Mouse (Mus musculus) neural tube, embryonic 10.5 days (tissue): ENCODE results near the gene Slc27a3.
A peak's percentile ranks its signal among the peaks of the same experiment; 100 is the strongest.

Source experiments
- DNase-seq: peaks from one replicate; pipeline ENCODE4 v3.0.0-alpha.2; 2017; ENCODE audit warnings: low spot score; ENCODE audit errors: extremely low spot score

Gene Slc27a3

DNA sequence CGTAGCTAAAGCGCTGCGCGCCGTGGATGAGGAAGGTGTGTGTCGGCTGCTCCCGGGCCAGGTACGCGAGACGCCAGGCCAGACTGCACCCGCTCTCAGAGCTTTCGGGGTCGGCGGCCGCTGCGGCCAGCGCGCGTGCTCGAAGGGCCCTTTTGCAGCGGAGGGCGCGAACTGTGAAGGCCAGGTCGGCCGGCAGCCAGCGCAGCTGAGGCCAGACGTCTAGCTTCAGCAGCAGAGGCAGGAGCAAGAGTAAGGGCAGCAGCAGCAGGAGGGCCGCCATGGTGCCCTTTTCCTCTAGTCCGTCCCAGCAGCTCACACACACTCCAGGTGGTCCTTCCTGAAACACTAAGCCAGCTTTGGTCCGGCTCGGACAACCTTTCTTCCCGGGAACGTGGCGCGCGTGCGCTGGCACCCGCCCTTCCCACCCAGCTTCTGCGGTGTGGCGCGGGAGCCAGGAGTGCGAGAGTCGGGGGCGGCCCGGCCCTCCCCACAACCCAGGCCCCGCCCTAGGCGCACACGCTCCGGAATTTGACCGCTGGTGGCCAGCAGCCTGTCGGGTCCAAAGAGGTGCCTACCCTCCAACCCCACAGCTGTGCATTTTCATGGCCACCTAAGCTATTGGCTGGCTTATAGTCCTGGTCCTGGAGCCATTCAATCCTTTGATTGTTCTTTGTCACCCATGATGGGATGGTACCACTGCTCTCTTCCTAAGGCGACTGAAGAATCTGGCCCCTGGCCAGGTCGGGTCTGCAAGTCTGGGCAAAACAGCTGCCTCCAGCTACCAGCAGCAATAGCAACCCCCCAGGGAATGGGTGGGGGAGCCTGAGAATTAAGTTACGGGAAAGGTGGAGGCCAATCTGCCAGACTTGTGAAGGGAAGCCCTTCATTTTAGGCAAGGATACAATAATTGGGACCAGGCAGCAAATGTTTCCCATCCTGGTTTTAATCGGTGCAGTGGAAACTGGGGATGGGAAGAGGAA is at the start of gene Slc27a3:
TSS of gene Slc27a3 (minus strand) at position 428 of the 980 bp plus-strand sequence.
- peak; percentile 83 for DNase-seq

- DNase-seq: no peak
Measured at GRCm38 (mm10) chr3:90437131-90437530, 47.4 kb upstream of the Slc27a3 start.

GRCm38 (mm10) chr3:90434073-90434730 is 44.5 kb upstream of the Slc27a3 start:
- no peak for DNase-seq

- DNase-seq: peak; percentile 95
Measured at GRCm38 (mm10) chr3:90433381-90434020, 43.8 kb upstream of the Slc27a3 start, which contains the start of gene Ints3. TSS of gene Ints3 (minus strand) at chr3:90433622.

GRCm38 (mm10) chr3:90432811-90433219 is 43.1 kb upstream of the Slc27a3 start:
- no peak for DNase-seq

GRCm38 (mm10) chr3:90432348-90432747 is 42.6 kb upstream of the Slc27a3 start:
- DNase-seq: no peak

GRCm38 (mm10) chr3:90429576-90429975 is 39.8 kb upstream of the Slc27a3 start:
- DNase-seq: no peak

GRCm38 (mm10) chr3:90428186-90428585 is 38.4 kb upstream of the Slc27a3 start:
- DNase-seq: no peak

DNA sequence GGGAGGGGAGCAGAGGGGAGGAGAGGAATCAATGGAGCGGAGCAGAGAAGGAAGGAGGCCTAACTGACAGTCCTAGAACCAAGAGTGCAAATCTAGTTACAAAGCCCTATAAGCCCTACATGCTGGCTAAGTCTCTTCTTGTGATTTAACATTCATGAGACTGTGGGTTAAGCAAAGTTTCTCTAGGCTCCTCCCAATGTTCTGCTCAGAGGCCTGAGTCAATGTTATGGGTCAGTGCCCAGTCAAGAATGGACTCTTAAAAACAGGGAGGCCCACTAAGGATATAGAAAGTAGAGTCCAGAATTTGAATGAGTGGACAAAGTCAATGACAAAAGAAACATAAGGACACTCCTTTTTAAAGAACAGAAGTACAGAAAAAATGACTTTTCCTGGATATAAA is 37.8 kb upstream of the Slc27a3 start:
- DNase-seq: no peak

- no peak for DNase-seq
Measured at GRCm38 (mm10) chr3:90425499-90425898, 35.8 kb upstream of the Slc27a3 start.

DNA sequence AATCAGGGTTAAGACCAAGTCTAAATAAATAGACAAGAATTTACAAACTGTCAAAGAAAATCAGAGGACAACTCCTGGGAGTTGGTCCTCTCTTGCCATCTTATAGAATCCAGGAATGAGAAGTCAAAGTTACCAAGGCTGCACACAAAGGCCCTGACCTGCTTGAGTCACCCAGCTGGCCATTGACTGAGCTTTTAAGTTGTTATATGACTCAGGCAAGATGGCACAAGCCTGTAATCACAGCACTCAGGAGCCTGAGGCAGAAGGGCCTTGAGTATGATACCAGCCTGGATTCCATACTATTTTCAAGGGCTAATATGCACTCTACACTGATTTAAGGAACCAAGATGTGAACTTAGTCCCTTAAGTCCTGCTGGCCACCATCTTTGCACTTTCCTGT is 33.8 kb upstream of the Slc27a3 start:
- DNase-seq: no peak

DNA sequence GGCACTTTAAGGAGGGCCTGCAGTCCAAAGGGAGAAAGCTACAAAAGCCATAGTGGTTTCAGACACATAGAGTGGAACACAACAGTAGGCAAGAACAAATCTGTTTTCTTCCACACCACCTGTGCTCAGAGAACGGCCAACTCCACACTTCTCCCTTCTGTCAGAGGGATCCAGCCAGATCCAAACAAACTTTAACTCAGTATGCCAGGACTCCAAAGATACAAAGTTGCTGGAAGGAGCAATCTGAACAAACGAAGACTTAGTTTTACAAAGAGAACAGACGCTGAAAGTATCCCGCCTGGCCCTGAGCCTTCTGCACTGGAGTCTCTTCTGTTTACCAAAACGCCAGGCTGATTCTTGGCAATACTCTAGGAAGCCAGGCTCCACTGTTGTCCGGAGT is 31.0 kb upstream of the Slc27a3 start:
- DNase-seq: no peak

DNA sequence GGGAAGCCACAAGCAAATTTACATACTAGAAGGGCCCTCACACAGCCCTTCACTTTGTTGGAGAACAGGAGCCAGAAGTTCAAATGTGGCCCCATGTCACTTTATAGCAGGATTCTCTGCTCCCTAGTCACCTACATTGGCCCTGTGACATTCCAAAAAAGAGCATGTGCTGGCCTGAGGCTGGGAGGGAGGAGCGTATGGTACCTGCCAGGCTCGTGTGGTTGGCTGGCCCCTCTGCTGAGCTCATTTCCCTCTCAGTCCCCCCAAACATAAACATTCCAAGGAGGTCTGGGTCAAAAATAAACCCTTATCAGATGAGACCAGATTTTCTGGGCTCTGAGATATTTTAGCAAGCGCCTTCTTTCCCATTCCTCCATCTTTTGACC is 23.3 kb upstream of the Slc27a3 start:
- no peak for DNase-seq

DNA sequence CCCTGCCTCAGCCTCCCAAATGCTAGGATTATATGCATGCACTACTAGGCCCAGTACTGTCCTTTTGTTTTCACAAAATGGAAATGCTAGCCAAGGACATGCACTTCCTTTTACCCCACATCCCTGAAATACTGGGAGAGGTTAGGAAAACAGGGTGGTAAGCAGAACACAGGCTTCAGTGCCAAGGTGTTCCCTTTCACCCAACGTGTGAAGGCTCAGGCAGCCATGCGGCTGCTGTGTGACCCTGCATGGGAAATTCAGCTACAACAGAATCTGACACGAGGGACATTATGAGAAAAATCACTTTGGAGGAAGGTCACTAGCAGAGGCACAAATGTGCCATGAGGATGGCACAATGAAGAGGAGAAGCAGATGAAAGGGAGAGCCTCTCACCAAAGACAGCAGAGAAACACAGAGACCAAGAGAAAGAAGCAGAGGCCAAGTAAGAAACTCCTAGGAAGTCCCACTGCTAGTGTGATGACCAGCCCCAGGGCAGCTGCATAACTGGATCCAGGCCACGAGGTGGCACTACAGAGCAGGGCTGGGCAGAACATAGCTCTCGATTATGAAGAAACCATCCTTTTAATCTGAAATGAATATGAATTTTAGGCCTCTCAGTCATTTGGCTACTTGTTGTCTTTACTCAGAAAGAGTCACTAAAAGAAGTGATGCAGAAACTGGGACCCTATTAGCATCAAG is 22.7 kb upstream of the Slc27a3 start:
- DNase-seq: peak; percentile 72

- DNase-seq: no peak
Measured at GRCm38 (mm10) chr3:90408721-90409120, 19.0 kb upstream of the Slc27a3 start.

- DNase-seq: no peak
Measured at GRCm38 (mm10) chr3:90406414-90406813, 16.7 kb upstream of the Slc27a3 start.

DNA sequence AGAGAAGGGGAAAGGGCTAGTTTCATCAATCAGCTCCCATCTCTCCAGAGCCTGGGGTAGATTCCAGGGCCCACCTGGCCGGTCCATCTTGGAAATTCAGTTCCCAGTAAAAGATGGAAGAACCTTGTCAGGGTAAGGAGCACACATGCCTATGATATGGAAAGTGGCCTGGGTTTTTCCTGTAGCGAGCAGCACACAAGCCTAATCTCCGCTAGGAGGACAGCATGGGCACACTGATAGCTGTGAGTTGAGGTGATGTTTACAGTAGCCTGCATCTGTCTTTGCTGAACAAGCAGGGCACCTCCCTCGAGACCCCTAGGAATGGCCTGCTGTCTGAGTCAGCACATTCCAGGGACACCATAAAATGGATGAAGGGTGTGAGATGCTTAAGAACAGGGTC is 14.9 kb upstream of the Slc27a3 start:
- DNase-seq: no peak

DNA sequence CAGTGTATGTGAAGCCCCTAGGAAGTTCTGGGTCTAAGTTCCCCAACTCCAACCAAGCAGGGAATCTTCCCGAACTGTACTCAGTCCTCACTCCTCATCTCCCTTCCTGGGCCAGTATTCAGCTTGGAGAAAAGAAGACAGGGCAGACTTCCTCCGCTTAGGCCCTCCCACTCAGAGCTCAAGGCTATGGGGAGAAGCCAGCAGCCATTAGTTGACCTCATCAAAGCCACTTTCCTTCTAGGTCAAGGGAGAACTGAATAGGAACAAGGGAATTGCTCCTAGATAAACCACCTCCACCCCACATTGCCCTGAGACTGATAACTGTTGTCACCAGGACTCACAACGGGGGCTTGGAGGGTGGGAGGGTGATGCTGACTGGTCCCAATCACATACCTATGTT is 14.4 kb upstream of the Slc27a3 start:
- no peak for DNase-seq

GRCm38 (mm10) chr3:90400993-90401392 is 11.3 kb upstream of the Slc27a3 start:
- DNase-seq: no peak

- DNase-seq: no peak
Measured at GRCm38 (mm10) chr3:90395629-90396028, 5.9 kb upstream of the Slc27a3 start.

GRCm38 (mm10) chr3:90392661-90393060 is 2.9 kb upstream of the Slc27a3 start:
- no peak for DNase-seq
